Mouse (Mus musculus) limb, embryonic 14.5 days (tissue): ENCODE data around the gene Hal. TPM values are rescaled to one million over a fixed set of nuclear protein-coding genes. Genes with fewer than 3 reads are reported as not detected.

ENCODE experiments used
- ATAC-seq: fragments of 200-750 bp; cut with Nextera tagmentation; 2 replicates; pipeline ENCODE4 v1.8.0; 2017; ENCODE audit warnings: low read depth, moderate number of reproducible peaks, moderate TSS enrichment; ENCODE audit not compliant: low FRiP score
- DNase-seq: peaks from one replicate; pipeline ENCODE4 v3.0.0-alpha.2; 2015; ENCODE audit warnings: low spot score
- H3K27ac ChIP-seq: fragments of 300-500 bp; sonication (generic); replicated peaks from 2 replicates; pipeline ENCODE4 v1.5.1; 2014; ENCODE audit warnings: low read depth, mild to moderate bottlenecking, low read length, moderate library complexity, mixed read lengths
- H3K27me3 ChIP-seq: fragments of 300-500 bp; sonication (generic); 2 replicates; pipeline ENCODE4 v1.6.1; 2014; ENCODE audit warnings: low read length, mixed read lengths; ENCODE audit not compliant: control insufficient read depth, insufficient read depth
- H3K36me3 ChIP-seq: fragments of 300-500 bp; sonication (generic); 2 replicates; pipeline ENCODE4 v1.6.1; 2014; ENCODE audit warnings: mild to moderate bottlenecking, low read length, moderate library complexity, mixed read lengths; ENCODE audit not compliant: control insufficient read depth, insufficient read depth
- H3K4me1 ChIP-seq: fragments of 300-500 bp; sonication (generic); 2 replicates; pipeline ENCODE4 v1.6.1; 2014; ENCODE audit warnings: antibody characterized with exemption, low read length, mixed read lengths; ENCODE audit not compliant: control insufficient read depth, insufficient read depth
- H3K4me2 ChIP-seq: fragments of 300-500 bp; sonication (generic); replicated peaks from 2 replicates; pipeline ENCODE4 v1.6.1; 2014; ENCODE audit warnings: low read depth, mild to moderate bottlenecking, low read length, moderate library complexity; ENCODE audit not compliant: severe bottlenecking
- H3K4me3 ChIP-seq: fragments of 300-500 bp; sonication (generic); replicated peaks from 2 replicates; pipeline ENCODE4 v1.5.1; 2014; ENCODE audit warnings: low read length
- H3K9ac ChIP-seq: fragments of 300-500 bp; sonication (generic); 2 replicates; pipeline ENCODE4 v1.6.1; 2014; ENCODE audit warnings: mild to moderate bottlenecking, low read depth, low read length, moderate library complexity; ENCODE audit not compliant: severe bottlenecking
- H3K9me3 ChIP-seq: fragments of 300-500 bp; sonication (generic); 2 replicates; pipeline ENCODE4 v1.6.1; 2016; ENCODE audit warnings: low read length; ENCODE audit not compliant: control insufficient read depth
- POLR2A ChIP-seq: fragments of 200-500 bp; IDR thresholded peaks from 2 replicates; pipeline ENCODE4 v1.8.0; 2012; ENCODE audit warnings: inconsistent platforms, mild to moderate bottlenecking, moderate library complexity, borderline replicate concordance; ENCODE audit not compliant: insufficient read depth, insufficient read length; ENCODE audit errors: extremely low read depth
- WGBS: fragments of 180-500 bp; shearing (Covaris S2); extraction: QIAGEN DNeasy Blood & Tissue Kit; methylation state at CpG from one replicate; pipeline ENCODE4 v1.1.7; 2014; 5-methylcytosine and 5-hydroxymethylcytosine counted together
- polyA plus RNA-seq, 2 experiments: library from polyadenylated mRNA; depleted of rRNA in 1 of 2; stranded (reverse) in 1 of 2; unstranded in 1 of 2; fragments of >200 nt; fragmentation: Nextera tagmentation in 1 of 2; extraction: Ambion mirVana in 1 of 2; gene quantifications; 2 replicates each; pipeline versions ENCODE4 v1.2.1 to v1.2.3; 2012 to 2014

The Hal gene
- polyA plus RNA-seq, 2 experiments, result 0.09 to 0.15 TPM

- no peak for DNase-seq
- Histone ChIP-seq H3K4me2 (no peak overlapping the region), H3K27me3 (no peaks in the 10 kb centered on the region), H3K4me3 (no peak overlapping the region), H3K9ac (no peak overlapping the region), H3K27ac (no peak overlapping the region), H3K4me1 (no peaks in the 10 kb centered on the region), H3K9me3 (no peaks in the 10 kb centered on the region), H3K36me3 (no peaks in the 10 kb centered on the region)
- TF ChIP-seq POLR2A, result no peak
- 58% methylated on average over 5 of the region's 9 CpGs for WGBS
- no peak for ATAC-seq
Measured at GRCm38 (mm10) chr10:93559786-93560185, 71.2 kb downstream of the Hal start.

DNA sequence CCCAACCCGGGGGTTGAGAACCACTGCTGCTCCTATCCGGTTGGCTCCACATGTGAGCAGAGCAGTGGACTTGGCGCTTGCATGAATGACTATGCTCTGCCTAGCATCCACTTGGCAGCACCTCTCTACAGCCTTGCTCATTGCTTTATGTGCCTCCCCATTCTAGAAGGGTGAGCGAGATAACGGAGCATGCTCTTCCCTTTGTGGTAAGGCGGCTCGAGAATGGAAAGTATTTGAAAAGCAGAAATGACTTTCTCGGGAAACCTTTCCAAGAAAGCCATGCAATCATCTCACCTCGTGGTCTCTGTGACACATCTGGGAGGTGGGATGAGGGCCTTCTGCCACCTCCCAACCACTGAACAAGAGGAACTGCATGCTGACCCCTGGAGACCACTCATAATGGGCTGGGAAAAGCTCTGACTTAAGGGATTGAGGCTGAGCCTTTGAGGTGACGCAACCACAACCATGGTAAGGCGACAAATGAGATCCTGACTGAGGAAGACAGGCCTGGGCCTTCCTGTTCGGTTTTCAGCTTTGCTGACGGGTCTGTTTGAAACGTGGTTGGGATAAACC, 76.0 kb downstream of the Hal start:
- no peak overlapping the region for H3K27ac ChIP-seq
- no peaks in the 10 kb centered on the region for H3K36me3 ChIP-seq
- no peak overlapping the region for H3K4me3 ChIP-seq
- no peak for DNase-seq
- WGBS, result 86% methylated on average over 14 of the region's 14 CpGs
- no peaks in the 10 kb centered on the region for H3K27me3 ChIP-seq
- H3K9me3 ChIP-seq, result no peaks in the 10 kb centered on the region
- TF ChIP-seq POLR2A, result no peak
- no peak for ATAC-seq
- H3K4me2 ChIP-seq, result no peak overlapping the region
- H3K9ac ChIP-seq, result no peak overlapping the region
- H3K4me1 ChIP-seq, result no peaks in the 10 kb centered on the region

- H3K27me3 ChIP-seq, result no peaks in the 10 kb centered on the region
- H3K4me2 ChIP-seq, result no peak overlapping the region
- ATAC-seq (no peak), DNase-seq (no peak)
- H3K4me1 ChIP-seq, result no peaks in the 10 kb centered on the region
- no peak overlapping the region for H3K27ac ChIP-seq
- no peak for TF ChIP-seq POLR2A
- H3K9ac ChIP-seq, result no peak overlapping the region
- H3K4me3 ChIP-seq, result no peak overlapping the region
- no peaks in the 10 kb centered on the region for H3K9me3 ChIP-seq
- 89% methylated on average over 10 of the region's 10 CpGs for WGBS
- no peaks in the 10 kb centered on the region for H3K36me3 ChIP-seq
Measured at GRCm38 (mm10) chr10:93567066-93567465, 78.5 kb downstream of the Hal start.

GRCm38 (mm10) chr10:93567841-93568566, 79.4 kb downstream of the Hal start:
- DNase-seq (no peak), ATAC-seq (no peak)

DNA sequence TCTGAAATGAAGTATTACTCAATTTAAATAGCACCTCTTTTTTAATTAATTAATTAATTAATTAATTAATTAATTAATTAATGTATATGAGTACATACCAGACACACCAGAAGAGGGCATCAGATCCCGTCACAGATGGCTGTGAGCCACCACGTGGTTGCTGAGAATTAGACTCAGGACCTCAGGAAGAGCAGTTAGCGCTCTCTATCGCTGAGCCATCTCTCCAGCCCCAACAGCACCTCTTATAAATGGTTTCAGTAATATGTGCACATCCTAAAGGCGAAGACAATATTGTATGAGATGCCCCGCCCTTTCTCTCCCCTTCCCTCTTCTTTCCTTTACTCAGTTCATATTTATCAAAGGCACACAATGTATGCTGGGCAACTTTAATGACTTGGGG, 80.1 kb downstream of the Hal start:
- Histone ChIP-seq H3K27me3 (no peaks in the 10 kb centered on the region), H3K4me2 (no peak overlapping the region), H3K9me3 (no peaks in the 10 kb centered on the region), H3K9ac (no peak overlapping the region), H3K4me3 (no peak overlapping the region), H3K36me3 (no peaks in the 10 kb centered on the region), H3K27ac (no peak overlapping the region), H3K4me1 (no peaks in the 10 kb centered on the region)
- TF ChIP-seq POLR2A, result no peak
- WGBS, result 84% methylated on average over 6 of the region's 6 CpGs
- ATAC-seq, result no peak
- no peak for DNase-seq

More at GRCm38 (mm10) chr10:93567841-93568566, 79.4 kb downstream of the Hal start:
- no peaks in the 10 kb centered on the region for H3K36me3 ChIP-seq
- TF ChIP-seq POLR2A, result no peak
- H3K4me1 ChIP-seq, result no peaks in the 10 kb centered on the region
- 90% methylated on average over 11 of the region's 11 CpGs for WGBS
- no peaks in the 10 kb centered on the region for H3K9me3 ChIP-seq
- H3K9ac ChIP-seq, result no peak overlapping the region
- H3K4me2 ChIP-seq, result no peak overlapping the region
- no peaks in the 10 kb centered on the region for H3K27me3 ChIP-seq
- H3K4me3 ChIP-seq, result no peak overlapping the region
- no peak overlapping the region for H3K27ac ChIP-seq

Other genes with a start within 250 kb of the Hal start
- 60.9 and 78.2 TPM in 2 replicates for gene Elk3, start 177.6 kb upstream of the Hal start, polyA plus RNA-seq (2012; rRNA removed)
- gene Elk3, start 177.6 kb upstream of the Hal start, polyA plus RNA-seq (2014; fragmentation: Nextera tagmentation; extraction: Ambion mirVana), result 42.4 and 44.5 TPM in 2 replicates
- gene Lta4h, start 35.4 kb upstream of the Hal start, polyA plus RNA-seq (2012; rRNA removed), result 136 and 156 TPM in 2 replicates
- 193 and 198 TPM in 2 replicates for gene Lta4h, start 35.4 kb upstream of the Hal start, polyA plus RNA-seq (2014; fragmentation: Nextera tagmentation; extraction: Ambion mirVana)
- 0.16 and 0.20 TPM in 2 replicates for gene Amdhd1, start 51.3 kb downstream of the Hal start, polyA plus RNA-seq (2012; rRNA removed)
- gene Amdhd1, start 51.3 kb downstream of the Hal start, polyA plus RNA-seq (2014; fragmentation: Nextera tagmentation; extraction: Ambion mirVana), result 0.17 and 0.32 TPM in 2 replicates
- gene Ccdc38, start 51.9 kb downstream of the Hal start, polyA plus RNA-seq (2012; rRNA removed), result 0.01 and 0.03 TPM in 2 replicates
- 0.35 and 0.39 TPM in 2 replicates for gene Ccdc38, start 51.9 kb downstream of the Hal start, polyA plus RNA-seq (2014; fragmentation: Nextera tagmentation; extraction: Ambion mirVana)
- gene Snrpf, start 100.9 kb downstream of the Hal start, polyA plus RNA-seq (2012; rRNA removed), result 145 and 181 TPM in 2 replicates
- gene Snrpf, start 100.9 kb downstream of the Hal start, polyA plus RNA-seq (2014; fragmentation: Nextera tagmentation; extraction: Ambion mirVana), result 125 and 129 TPM in 2 replicates
- 3.6 and 4.0 TPM in 2 replicates for gene Ntn4, start 151.9 kb downstream of the Hal start, polyA plus RNA-seq (2012; rRNA removed)
- 1.3 and 1.4 TPM in 2 replicates for gene Ntn4, start 151.9 kb downstream of the Hal start, polyA plus RNA-seq (2014; fragmentation: Nextera tagmentation; extraction: Ambion mirVana)